Mouse (Mus musculus) CH12.LX (cell line): ENCODE results near the gene Tppp. TPM values are rescaled to one million over a fixed set of nuclear protein-coding genes. Genes with fewer than 3 reads are reported as not detected.

Source experiments
- DNase-seq: peaks from one replicate; pipeline ENCODE4 v3.0.0-alpha.2; 2013; ENCODE audit errors: extremely low read depth
- H3K27ac ChIP-seq: 2 replicates; pipeline ENCODE4 v1.5.1; 2012; ENCODE audit warnings: low read depth, mild to moderate bottlenecking, control low read depth, moderate library complexity; ENCODE audit not compliant: insufficient read depth
- H3K27me3 ChIP-seq: replicated peaks from 2 replicates; pipeline ENCODE3; 2012; ENCODE audit warnings: inconsistent platforms
- H3K36me3 ChIP-seq, 2 experiments: replicated peaks in 1 of 2; 2 replicates each; pipeline versions ENCODE3 to v1.6.1; 2012; ENCODE audit warnings: inconsistent platforms in 1 of 2, low read length in 1 of 2, mild to moderate bottlenecking in 1 of 2, mixed read lengths in 1 of 2, moderate library complexity in 1 of 2; ENCODE audit not compliant: control insufficient read depth in 1 of 2, insufficient read depth in 1 of 2
- H3K4me1 ChIP-seq, 2 experiments: 2 replicates each; pipeline ENCODE4 v1.6.1; 2012; ENCODE audit warnings: inconsistent platforms in 1 of 2, moderate library complexity in 1 of 2; ENCODE audit not compliant: insufficient read depth in 2 of 2, control insufficient read depth in 1 of 2
- H3K4me2 ChIP-seq: 2 replicates; pipeline ENCODE4 v1.6.1; 2012; ENCODE audit warnings: low read depth, mild to moderate bottlenecking, control low read depth; ENCODE audit not compliant: poor library complexity, insufficient read depth, severe bottlenecking
- H3K4me3 ChIP-seq, 3 experiments: fragments of 150-350 bp in 1 of 3; sonication (generic) in 1 of 3; replicated peaks in 1 of 3; 2 replicates each; pipeline versions ENCODE3 to v1.5.1; 2011 to 2012; ENCODE audit warnings: low read depth in 2 of 3, low read length in 2 of 3, mild to moderate bottlenecking in 2 of 3, moderate library complexity in 2 of 3, control low read depth in 1 of 3, improper control_type of control experiment in 1 of 3, inconsistent platforms in 1 of 3, mixed read lengths in 1 of 3; ENCODE audit not compliant: poor library complexity in 1 of 3
- H3K79me2 ChIP-seq: replicated peaks from 2 replicates; pipeline ENCODE4 v1.6.1; 2012; ENCODE audit warnings: mild to moderate bottlenecking, moderate library complexity; ENCODE audit not compliant: control insufficient read depth, poor library complexity, insufficient read depth, severe bottlenecking; ENCODE audit errors: extremely low read depth
- H3K9ac ChIP-seq: 2 replicates; pipeline ENCODE4 v1.6.1; 2012; ENCODE audit warnings: low read depth, mild to moderate bottlenecking, control low read depth, moderate library complexity; ENCODE audit not compliant: insufficient read depth
- H3K9me3 ChIP-seq: replicated peaks from 2 replicates; pipeline ENCODE3; 2012; ENCODE audit warnings: low read length, inconsistent platforms, mixed read lengths
- BHLHE40 ChIP-seq: IDR thresholded peaks from 2 replicates; pipeline ENCODE4 v1.6.1; 2011; ENCODE audit warnings: mild to moderate bottlenecking, low read depth, low read length, improper control_type of control experiment
- CHD2 ChIP-seq: IDR thresholded peaks from 2 replicates; pipeline ENCODE4 v1.6.1; 2011; ENCODE audit warnings: low read length, improper control_type of control experiment
- E2F4 ChIP-seq: IDR thresholded peaks from 2 replicates; pipeline ENCODE4 v1.6.1; 2011; ENCODE audit warnings: low read depth, low read length, improper control_type of control experiment; ENCODE audit not compliant: insufficient replicate concordance
- IRF4 ChIP-seq: IDR thresholded peaks from 2 replicates; pipeline ENCODE4 v1.6.1; 2014; ENCODE audit warnings: low read depth, mild to moderate bottlenecking, inconsistent platforms, low read length, improper control_type of control experiment
- JUND ChIP-seq: conservative IDR thresholded peaks from 2 replicates; pipeline ENCODE4 v1.6.1; 2011; ENCODE audit warnings: low read depth, low read length, improper control_type of control experiment
- MAFK ChIP-seq: IDR thresholded peaks from 2 replicates; pipeline ENCODE4 v1.6.1; 2011; ENCODE audit warnings: low read length, improper control_type of control experiment; ENCODE audit not compliant: insufficient replicate concordance
- MAZ ChIP-seq: IDR thresholded peaks from 2 replicates; pipeline ENCODE4 v1.6.1; 2012; ENCODE audit warnings: low read depth, mild to moderate bottlenecking, inconsistent platforms, low read length, improper control_type of control experiment, moderate library complexity
- NELFE ChIP-seq: IDR thresholded peaks from 2 replicates; pipeline ENCODE4 v1.6.1; 2011; ENCODE audit warnings: low read depth, low read length, improper control_type of control experiment
- NRF1 ChIP-seq: IDR thresholded peaks from 2 replicates; pipeline ENCODE4 v1.6.1; 2014; ENCODE audit warnings: low read depth, mild to moderate bottlenecking, inconsistent platforms, low read length, improper control_type of control experiment, moderate library complexity
- PAX5 ChIP-seq: IDR thresholded peaks from 2 replicates; pipeline ENCODE4 v1.6.1; 2012; ENCODE audit warnings: low read length, inconsistent platforms, mixed read lengths
- POLR2A ChIP-seq: IDR thresholded peaks from 2 replicates; pipeline ENCODE4 v1.6.1; 2011; ENCODE audit warnings: low read depth, mild to moderate bottlenecking, improper control_type of control experiment, low read length
- POLR2AphosphoS2 ChIP-seq: IDR thresholded peaks from 2 replicates; pipeline ENCODE4 v1.6.1; 2011; ENCODE audit warnings: low read depth, low read length, improper control_type of control experiment
- SIN3A ChIP-seq: IDR thresholded peaks from 2 replicates; pipeline ENCODE4 v1.6.1; 2012; ENCODE audit warnings: low read length, improper control_type of control experiment, inconsistent platforms
- TBP ChIP-seq: conservative IDR thresholded peaks from 2 replicates; pipeline ENCODE4 v1.6.1; 2011; ENCODE audit warnings: low read depth, low read length, improper control_type of control experiment
- TCF12 ChIP-seq: IDR thresholded peaks from 2 replicates; pipeline ENCODE4 v1.6.1; 2014; ENCODE audit warnings: low read depth, mild to moderate bottlenecking, inconsistent platforms, low read length, improper control_type of control experiment
- UBTF ChIP-seq: IDR thresholded peaks from 2 replicates; pipeline ENCODE4 v1.6.1; 2012; ENCODE audit warnings: low read depth, mild to moderate bottlenecking, inconsistent platforms, low read length, improper control_type of control experiment, moderate library complexity
- USF1 ChIP-seq: IDR thresholded peaks from 2 replicates; pipeline ENCODE4 v1.6.1; 2014; ENCODE audit warnings: low read depth, mild to moderate bottlenecking, inconsistent platforms, low read length, improper control_type of control experiment
- ZC3H11A ChIP-seq: IDR thresholded peaks from 2 replicates; pipeline ENCODE4 v1.6.1; 2012; ENCODE audit warnings: low read depth, mild to moderate bottlenecking, inconsistent platforms, low read length, improper control_type of control experiment
- ZKSCAN1 ChIP-seq: IDR thresholded peaks from 2 replicates; pipeline ENCODE4 v1.6.1; 2012; ENCODE audit warnings: low read depth, inconsistent platforms, low read length, improper control_type of control experiment, borderline replicate concordance
- ZMIZ1 ChIP-seq: IDR thresholded peaks from 2 replicates; pipeline ENCODE4 v1.6.1; 2012; ENCODE audit warnings: low read depth, mild to moderate bottlenecking, inconsistent platforms, low read length, improper control_type of control experiment
- dilution Hi-C: fragments of 300-500 bp; cut with MboI; formaldehyde crosslinking; loops from 2 replicates; pipeline ENCODE4 v1.14.3; 2020; ENCODE audit warnings: low sequenced_read_pairs; ENCODE audit not compliant: extremely low pct_unique_long_range_greater_than_20kb, extremely low pct_ligation_motif_present
- in situ Hi-C: fragments of 300-500 bp; cut with MboI; formaldehyde crosslinking; loops from 3 replicates; pipeline ENCODE4 v1.14.3; 2019; ENCODE audit warnings: low sequenced_read_pairs, low pct_ligation_motif_present, low pct_unique_long_range_greater_than_20kb, mixed read lengths
- polyA plus RNA-seq: library from polyadenylated mRNA; unstranded; fragments of >175 nt; gene quantifications from 2 replicates; pipeline ENCODE4 v1.2.1, GENCODE M21; 2012; ENCODE audit warnings: low read depth; ENCODE audit not compliant: insufficient read length
- total RNA-seq, 2 experiments: library from RNA; depleted of rRNA; stranded (reverse); fragments of 300-350 nt in 1 of 2; fragments of >200 nt in 1 of 2; gene quantifications; 2 replicates each; pipeline ENCODE4 v1.2.3; 2012 to 2014

Tppp gene
- total RNA-seq (2012; rRNA removed) (0.04 and 0.08 TPM in 2 replicates), total RNA-seq (2014; rRNA removed) (0.05 and 0.11 TPM in 2 replicates), polyA plus RNA-seq (not detected in 2 replicates)

- TF ChIP-seq NRF1 (peak; percentile 54), TCF12 (0 out of 2 replicates have a peak, but pooled peaks have one; percentile 23), ZC3H11A (no peak), BHLHE40 (0 out of 2 replicates have a peak, but pooled peaks have one; percentile 15), MAZ (peak; percentile 81), SIN3A (peak; percentile 63), CHD2 (no peak), MAFK (no peak), USF1 (no peak; the same call in 1 of the 2 replicates), IRF4 (no peak)
- dilution Hi-C loops (no loop called here), in situ Hi-C loops (no loop called here)
- Histone ChIP-seq H3K9ac (no peak within 1 kb of the TSS), H3K79me2 (no peaks in the 10 kb centered on the region), H3K27ac (no peak within 1 kb of the TSS), H3K36me3 (no peaks in the 10 kb centered on the region), H3K4me2 (peak within 1 kb of the TSS; percentile 75), H3K4me3 (peak within 1 kb of the TSS in 2 of 3 experiments; percentile 43 to 49), H3K27me3 (peaks cover 65% of the 10 kb centered on the region), H3K4me1 (peaks cover 0 to 25% of the 10 kb centered on the region in 2 experiments; a peak in 2 of 4 replicates), H3K9me3 (no peaks in the 10 kb centered on the region)
- DNase-seq = peak; percentile 79
Measured at GRCm38 (mm10) chr13:74008948-74009718, at the start of gene Tppp. Tppp (plus strand) TSS chr13:74009407.

GRCm38 (mm10) chr13:73960117-73960652 lies 49.0 kb upstream of the Tppp start:
- no peak overlapping the region for H3K27ac ChIP-seq
- dilution Hi-C loops = no loop called here
- peaks cover 56 to 76% of the 10 kb centered on the region in 2 experiments for H3K36me3 ChIP-seq

More at GRCm38 (mm10) chr13:73960117-73960652, 49.0 kb upstream of the Tppp start:
- no peak for DNase-seq
- TF ChIP-seq ZMIZ1 (no peak), POLR2AphosphoS2 (no peak), POLR2A (no peak), PAX5 (no peak), IRF4 (no peak), TBP (no peak), UBTF (no peak), ZKSCAN1 (no peak), E2F4 (no peak), NELFE (no peak), JUND (no peak)
- no peak overlapping the region for H3K9ac ChIP-seq
- H3K4me1 ChIP-seq = no peaks in the 10 kb centered on the region
- no peaks in the 10 kb centered on the region for H3K79me2 ChIP-seq
- H3K4me2 ChIP-seq = no peak overlapping the region
- no peak overlapping the region for H3K4me3 ChIP-seq
- no peaks in the 10 kb centered on the region for H3K9me3 ChIP-seq
- no peaks in the 10 kb centered on the region for H3K27me3 ChIP-seq
- in situ Hi-C loops = no loop called here
